In the genomic region with DNA sequence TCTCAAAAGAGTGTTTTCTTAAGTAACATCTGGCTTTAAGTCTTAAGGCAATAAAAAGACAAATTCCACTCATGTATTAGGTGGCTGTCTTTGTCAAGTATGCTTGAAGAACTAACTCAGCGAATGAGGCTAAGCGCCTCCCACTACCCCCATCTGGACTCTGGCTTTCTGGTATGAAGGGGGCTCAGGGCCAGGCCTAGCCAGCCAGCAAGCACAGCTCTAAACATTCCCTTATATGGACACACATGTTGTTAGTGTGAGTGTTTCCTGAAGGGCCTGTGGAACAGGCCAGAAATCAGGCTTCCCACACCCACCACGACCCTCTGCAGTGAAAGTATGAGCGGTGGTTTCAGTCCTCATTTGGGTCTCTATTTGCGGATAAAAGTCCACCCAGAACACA, we compare ENCODE assay signal across 10 mouse cellular contexts. TPM values are rescaled to one million over a fixed set of nuclear protein-coding genes. Genes with fewer than 3 reads are reported as not detected.
DNase-seq lines count a peak whose midpoint lies in the region; ATAC-seq and TF ChIP-seq lines count a peak whose summit lies in the region.
"Had no signal": no experiment of that assay in that cellular context is flagged by ENCODE, and none has a peak within 500 bp of the region (broad histone marks: within the 10 kb centered on the region; RNA-seq: fewer than 3 reads in every experiment).

No protein-coding gene starts in this region.

- intact Hi-C loops in heart, postnatal 25 days (cut with DNase I): loop anchor here (2.0 kb wide), 2 partner anchors 85 to 161 kb away; a partner anchor contains a TSS

- H3K9ac ChIP-seq in heart, embryonic 15.5 days: peak overlapping the region; percentile 12; the same call in 1 of the 2 replicates
- H3K9ac ChIP-seq in liver, embryonic 12.5 days: no peak overlapping the region

- peaks cover 43% of the 10 kb centered on the region for H3K4me1 ChIP-seq in heart, embryonic 15.5 days (replicated peaks)
- H3K4me1 ChIP-seq in embryonic fibroblast, embryonic 13.5 days (ENCODE audit: control insufficient read depth, insufficient read depth, low read length): peaks cover 15% of the 10 kb centered on the region
- H3K4me1 ChIP-seq in liver, embryonic 12.5 days: peaks cover 18% of the 10 kb centered on the region

- H3K4me3 ChIP-seq in heart, embryonic 15.5 days: no peak overlapping the region
- H3K4me3 ChIP-seq in embryonic fibroblast, embryonic 13.5 days (ENCODE audit: insufficient read depth, low read length): no peak overlapping the region
- H3K4me3 ChIP-seq in liver, embryonic 12.5 days: no peak overlapping the region

- H3K27me3 ChIP-seq in heart, embryonic 15.5 days: no peaks in the 10 kb centered on the region
- no peaks in the 10 kb centered on the region for H3K27me3 ChIP-seq in liver, embryonic 12.5 days (replicated peaks)

- WGBS in heart, embryonic 15.5 days: 27% methylated on average over 5 of the region's 5 CpGs
- 61% methylated on average over 5 of the region's 5 CpGs for WGBS in liver, embryonic 12.5 days (ENCODE audit: insufficient replicate concordance)

- no peaks in the 10 kb centered on the region for H3K36me3 ChIP-seq in heart, embryonic 15.5 days
- H3K36me3 ChIP-seq in liver, embryonic 12.5 days: no peaks in the 10 kb centered on the region

- H3K27ac ChIP-seq in heart, embryonic 15.5 days: peak overlapping the region; percentile 89
- peak overlapping the region; percentile 98 for H3K27ac ChIP-seq in embryonic fibroblast, embryonic 13.5 days (ENCODE audit: insufficient read depth, low read length)
- H3K27ac ChIP-seq in liver, embryonic 12.5 days: peak overlapping the region; percentile 23; the same call in 1 of the 2 replicates

- TF ChIP-seq POLR2A in embryonic fibroblast, embryonic 13.5 days (IDR thresholded peaks at IDR 0.05; ENCODE audit: low read depth, low read length): peak; percentile 8; the same call in 1 of the 2 replicates

- no peak for DNase-seq in heart, postnatal 25 days (ENCODE audit: low spot score)
- peak; percentile 84 for DNase-seq in NIH3T3 (ENCODE audit: low read depth)
- no peak for DNase-seq in adrenal gland, adult 8-10 months
- no peak for DNase-seq in thymus, postnatal 4 days
- DNase-seq: gastrocnemius, postnatal 36 days had no signal

- H3K9me3 ChIP-seq in heart, embryonic 15.5 days (replicated peaks): no peaks in the 10 kb centered on the region
- H3K9me3 ChIP-seq in liver, embryonic 12.5 days (replicated peaks): no peaks in the 10 kb centered on the region

- H3K4me2 ChIP-seq in heart, embryonic 15.5 days: no peak overlapping the region
- no peak overlapping the region for H3K4me2 ChIP-seq in liver, embryonic 12.5 days

- TF ChIP-seq CTCF in embryonic fibroblast, embryonic 13.5 days (IDR thresholded peaks at IDR 0.05; ENCODE audit: borderline replicate concordance, insufficient read depth, low read length): no peak

- peak; percentile 69 for ATAC-seq in heart, embryonic 15.5 days (replicated peaks; ENCODE audit: insufficient number of reproducible peaks, insufficient read depth, low FRiP score, low read depth)
- no peak for ATAC-seq in liver, embryonic 12.5 days
- no peak for ATAC-seq in CD4-positive, CD25-positive, alpha-beta regulatory T cell, adult 4 months

RNA-seq across cellular contexts. Expression of a gene that starts 21.5 kb away (rescaled TPM):
- polyA plus RNA-seq in heart, embryonic 15.5 days (2015; fragmentation: Nextera tagmentation; extraction: Ambion mirVana): 0.06 TPM in 1 of 2 replicates, not detected in the other
- total RNA-seq in heart, postnatal 25 days (2021): not detected
- not detected in 2 replicates for polyA plus RNA-seq in embryonic fibroblast, embryonic 13.5 days (2011; ENCODE audit: insufficient read length, low read depth, missing spikeins)
- polyA plus RNA-seq in liver, embryonic 12.5 days (2016; fragmentation: Nextera tagmentation; extraction: Ambion mirVana): not detected in 2 replicates
- total RNA-seq in adrenal gland, adult 8-10 months (2022): not detected
- polyA plus RNA-seq in CD4-positive, CD25-positive, alpha-beta regulatory T cell, adult 4 months (2017; shearing (Covaris generic)): under 1 TPM; 0.65 to 0.79 TPM
- total RNA-seq: gastrocnemius, postnatal 36 days; megakaryocyte, adult 5-6 weeks had no signal

RNA-seq across cellular contexts. Expression of a gene that starts 47.5 kb away (rescaled TPM):
- 5.3 and 6.5 TPM in 2 replicates for polyA plus RNA-seq in heart, embryonic 15.5 days (2015; fragmentation: Nextera tagmentation; extraction: Ambion mirVana)
- under 1 TPM in 1 of 2 experiments, not detected in 1; 0.08 TPM for total RNA-seq in heart, postnatal 25 days (2021)
- 8.6 and 15.5 TPM in 2 replicates for polyA plus RNA-seq in embryonic fibroblast, embryonic 13.5 days (2011; ENCODE audit: insufficient read length, low read depth, missing spikeins)
- 0.13 and 0.26 TPM in 2 replicates for polyA plus RNA-seq in liver, embryonic 12.5 days (2016; fragmentation: Nextera tagmentation; extraction: Ambion mirVana)
- total RNA-seq in adrenal gland, adult 8-10 months (2022): under 1 TPM in 1 of 4 experiments, not detected in 3; 0.08 TPM
- polyA plus RNA-seq in CD4-positive, CD25-positive, alpha-beta regulatory T cell, adult 4 months (2017; shearing (Covaris generic)): under 1 TPM in 1 of 2 experiments, not detected in 1; 0.27 TPM
- total RNA-seq: megakaryocyte, adult 5-6 weeks had no signal

Comparison
In these comparisons a context has a peak if more than half of its experiments do, and no peak if none do; other contexts are left out.
1. H3K27ac ChIP-seq: peak in every context shown above with its lines; median percentile 98 in embryonic fibroblast, embryonic 13.5 days; 89 in heart, embryonic 15.5 days; 23 in liver, embryonic 12.5 days.